Mouse (Mus musculus) heart, embryonic 12.5 days (tissue): Measurements from ENCODE around the gene Lurap1l. TPM values are rescaled to one million over a fixed set of nuclear protein-coding genes. Genes with fewer than 3 reads are reported as not detected.

ENCODE experiments used
- ATAC-seq: fragments of 200-750 bp; cut with Nextera tagmentation; 2 replicates; pipeline ENCODE4 v1.8.0; 2017; ENCODE audit warnings: moderate TSS enrichment, moderate library complexity; ENCODE audit not compliant: insufficient number of reproducible peaks, low FRiP score
- H3K27ac ChIP-seq: fragments of 300-500 bp; sonication (generic); 2 replicates; pipeline ENCODE4 v1.5.1; 2016; ENCODE audit warnings: mild to moderate bottlenecking, moderate library complexity; ENCODE audit not compliant: poor library complexity, severe bottlenecking
- H3K27me3 ChIP-seq: fragments of 300-500 bp; sonication (generic); replicated peaks from 2 replicates; pipeline ENCODE4 v1.6.1; 2016; ENCODE audit warnings: mild to moderate bottlenecking, moderate library complexity
- H3K36me3 ChIP-seq: fragments of 300-500 bp; sonication (generic); 2 replicates; pipeline ENCODE4 v1.6.1; 2016; ENCODE audit warnings: mild to moderate bottlenecking, moderate library complexity
- H3K4me1 ChIP-seq: fragments of 300-500 bp; sonication (generic); replicated peaks from 2 replicates; pipeline ENCODE4 v1.6.1; 2016; ENCODE audit warnings: mild to moderate bottlenecking
- H3K4me2 ChIP-seq: fragments of 300-500 bp; sonication (generic); 2 replicates; pipeline ENCODE4 v1.6.1; 2016; ENCODE audit warnings: mild to moderate bottlenecking, moderate library complexity
- H3K4me3 ChIP-seq: fragments of 300-500 bp; sonication (generic); 2 replicates; pipeline ENCODE4 v1.5.1; 2016; ENCODE audit warnings: mild to moderate bottlenecking
- H3K9ac ChIP-seq: fragments of 300-500 bp; sonication (generic); 2 replicates; pipeline ENCODE4 v1.6.1; 2016; ENCODE audit warnings: mild to moderate bottlenecking, moderate library complexity
- H3K9me3 ChIP-seq: fragments of 300-500 bp; sonication (generic); replicated peaks from 2 replicates; pipeline ENCODE4 v1.6.1; 2016; ENCODE audit warnings: mild to moderate bottlenecking, moderate library complexity
- WGBS: fragments of 180-500 bp; shearing (Covaris S2); methylation state at CpG from one replicate; pipeline ENCODE4 v1.1.7; 2016; 5-methylcytosine and 5-hydroxymethylcytosine counted together
- polyA plus RNA-seq: library from polyadenylated mRNA; unstranded; fragments of >200 nt; fragmentation: Nextera tagmentation; extraction: Ambion mirVana; gene quantifications from 2 replicates; pipeline ENCODE4 v1.2.1, GENCODE M21; 2016

Gene Lurap1l
- polyA plus RNA-seq, 1 experiment from 2014 or later: 1.6 TPM

- Histone ChIP-seq H3K4me3 (no peak overlapping the region), H3K36me3 (no peaks in the 10 kb centered on the region), H3K4me2 (no peak overlapping the region), H3K9ac (no peak overlapping the region), H3K4me1 (no peaks in the 10 kb centered on the region), H3K27me3 (no peaks in the 10 kb centered on the region), H3K27ac (no peak overlapping the region), H3K9me3 (no peaks in the 10 kb centered on the region)
- ATAC-seq: no peak
- 62% methylated on average over 3 of the region's 3 CpGs for WGBS
Measured at GRCm38 (mm10) chr4:80918526-80919129, 8.2 kb downstream of the Lurap1l start.

GRCm38 (mm10) chr4:80919217-80919867 is 8.9 kb downstream of the Lurap1l start:
- Histone ChIP-seq H3K4me3 (no peak overlapping the region), H3K36me3 (no peaks in the 10 kb centered on the region), H3K4me1 (no peaks in the 10 kb centered on the region), H3K9me3 (no peaks in the 10 kb centered on the region), H3K4me2 (no peak overlapping the region), H3K9ac (no peak overlapping the region), H3K27ac (no peak overlapping the region), H3K27me3 (no peaks in the 10 kb centered on the region)
- no peak for ATAC-seq
- 72% methylated on average over 1 of the region's 1 CpGs for WGBS

- H3K9me3 ChIP-seq: no peaks in the 10 kb centered on the region
- no peak overlapping the region for H3K9ac ChIP-seq
- no peak overlapping the region for H3K4me3 ChIP-seq
- 67% methylated on average over 4 of the region's 4 CpGs for WGBS
- H3K36me3 ChIP-seq: no peaks in the 10 kb centered on the region
- H3K27me3 ChIP-seq: no peaks in the 10 kb centered on the region
- no peak overlapping the region for H3K27ac ChIP-seq
- H3K4me2 ChIP-seq: no peak overlapping the region
- no peak for ATAC-seq
- H3K4me1 ChIP-seq: no peaks in the 10 kb centered on the region
Measured at GRCm38 (mm10) chr4:80921646-80922489, 11.4 kb downstream of the Lurap1l start.

GRCm38 (mm10) chr4:80922654-80923053 is 12.2 kb downstream of the Lurap1l start:
- no peaks in the 10 kb centered on the region for H3K36me3 ChIP-seq
- H3K4me1 ChIP-seq: no peaks in the 10 kb centered on the region
- H3K4me2 ChIP-seq: no peak overlapping the region
- H3K4me3 ChIP-seq: no peak overlapping the region
- ATAC-seq: no peak
- 71% methylated on average over 2 of the region's 2 CpGs for WGBS
- H3K9ac ChIP-seq: no peak overlapping the region
- H3K27me3 ChIP-seq: no peaks in the 10 kb centered on the region
- no peaks in the 10 kb centered on the region for H3K9me3 ChIP-seq
- no peak overlapping the region for H3K27ac ChIP-seq

- no peaks in the 10 kb centered on the region for H3K9me3 ChIP-seq
- H3K36me3 ChIP-seq: no peaks in the 10 kb centered on the region
- no peak overlapping the region for H3K27ac ChIP-seq
- no peaks in the 10 kb centered on the region for H3K27me3 ChIP-seq
- H3K4me2 ChIP-seq: no peak overlapping the region
- no peak overlapping the region for H3K9ac ChIP-seq
- 54% methylated on average over 4 of the region's 4 CpGs for WGBS
- no peaks in the 10 kb centered on the region for H3K4me1 ChIP-seq
- ATAC-seq: no peak
- H3K4me3 ChIP-seq: no peak overlapping the region
Measured at GRCm38 (mm10) chr4:80924815-80925214, 14.4 kb downstream of the Lurap1l start.

- H3K27ac ChIP-seq: no peak overlapping the region
- no peak overlapping the region for H3K4me2 ChIP-seq
- no peaks in the 10 kb centered on the region for H3K36me3 ChIP-seq
- no peak for ATAC-seq
- H3K27me3 ChIP-seq: no peaks in the 10 kb centered on the region
- H3K4me1 ChIP-seq: no peaks in the 10 kb centered on the region
- H3K9me3 ChIP-seq: no peaks in the 10 kb centered on the region
- WGBS: 83% methylated on average over 6 of the region's 6 CpGs
- H3K4me3 ChIP-seq: no peak overlapping the region
- H3K9ac ChIP-seq: no peak overlapping the region
Measured at GRCm38 (mm10) chr4:80925752-80926519, 15.5 kb downstream of the Lurap1l start.

- no peak overlapping the region for H3K27ac ChIP-seq
- ATAC-seq: no peak
- WGBS: 82% methylated on average over 3 of the region's 3 CpGs
Measured at GRCm38 (mm10) chr4:80934749-80935148, 24.3 kb downstream of the Lurap1l start.

GRCm38 (mm10) chr4:80939115-80939514 is 28.7 kb downstream of the Lurap1l start:
- H3K27me3 ChIP-seq: no peaks in the 10 kb centered on the region
- no peak overlapping the region for H3K9ac ChIP-seq
- 72% methylated on average over 2 of the region's 2 CpGs for WGBS
- H3K4me2 ChIP-seq: no peak overlapping the region
- no peak overlapping the region for H3K27ac ChIP-seq
- H3K36me3 ChIP-seq: no peaks in the 10 kb centered on the region
- no peak for ATAC-seq
- no peak overlapping the region for H3K4me3 ChIP-seq
- H3K9me3 ChIP-seq: no peaks in the 10 kb centered on the region
- no peaks in the 10 kb centered on the region for H3K4me1 ChIP-seq

More at GRCm38 (mm10) chr4:80934749-80935148, 24.3 kb downstream of the Lurap1l start:
- Histone ChIP-seq H3K4me1 (no peaks in the 10 kb centered on the region), H3K9me3 (no peaks in the 10 kb centered on the region), H3K4me3 (no peak overlapping the region), H3K4me2 (no peak overlapping the region), H3K27me3 (no peaks in the 10 kb centered on the region), H3K36me3 (no peaks in the 10 kb centered on the region), H3K9ac (no peak overlapping the region)

- Histone ChIP-seq H3K27ac (no peak overlapping the region), H3K4me2 (no peak overlapping the region), H3K9me3 (no peaks in the 10 kb centered on the region), H3K36me3 (no peaks in the 10 kb centered on the region), H3K4me3 (no peak overlapping the region), H3K4me1 (no peaks in the 10 kb centered on the region), H3K9ac (no peak overlapping the region), H3K27me3 (no peaks in the 10 kb centered on the region)
- no peak for ATAC-seq
- 81% methylated on average over 4 of the region's 4 CpGs for WGBS
Measured at GRCm38 (mm10) chr4:80940946-80941345, 30.5 kb downstream of the Lurap1l start.

- WGBS: 75% methylated on average over 3 of the region's 3 CpGs
- Histone ChIP-seq H3K36me3 (no peaks in the 10 kb centered on the region), H3K4me2 (no peak overlapping the region), H3K27ac (no peak overlapping the region), H3K9me3 (no peaks in the 10 kb centered on the region), H3K4me1 (no peaks in the 10 kb centered on the region), H3K9ac (no peak overlapping the region), H3K27me3 (no peaks in the 10 kb centered on the region), H3K4me3 (no peak overlapping the region)
- no peak for ATAC-seq
Measured at GRCm38 (mm10) chr4:80941978-80942377, 31.5 kb downstream of the Lurap1l start.

- Histone ChIP-seq H3K4me2 (no peak overlapping the region), H3K36me3 (no peaks in the 10 kb centered on the region), H3K9me3 (no peaks in the 10 kb centered on the region), H3K4me1 (no peaks in the 10 kb centered on the region), H3K9ac (no peak overlapping the region), H3K27ac (no peak overlapping the region), H3K27me3 (no peaks in the 10 kb centered on the region), H3K4me3 (no peak overlapping the region)
- ATAC-seq: no peak
Measured at GRCm38 (mm10) chr4:80944605-80945004, 34.2 kb downstream of the Lurap1l start.
